Mouse (Mus musculus): ENCODE data around the gene Tnfrsf9. TPM values are rescaled to one million over a fixed set of nuclear protein-coding genes. Genes with fewer than 3 reads are reported as not detected.

Gene Tnfrsf9
- polyA plus RNA-seq, 1 experiment from 2014 or later = 0.36 TPM

GRCm38 (mm10) chr4:150925923-150926322 is 11.6 kb downstream of the Tnfrsf9 start:
- no peaks in the 10 kb centered on the region for H3K4me1 ChIP-seq (ENCODE audit: control insufficient read depth, insufficient read depth, low read length)
- 52% methylated on average over 5 of the region's 5 CpGs for WGBS
- no peaks in the 10 kb centered on the region for H3K9me3 ChIP-seq (replicated peaks; ENCODE audit: control insufficient read depth, low read length)
- no peak overlapping the region for H3K9ac ChIP-seq (replicated peaks; ENCODE audit: low read length)
- no peaks in the 10 kb centered on the region for H3K27me3 ChIP-seq (ENCODE audit: control insufficient read depth, insufficient read depth, low read length)
- DNase-seq (ENCODE audit: low spot score) (peak; percentile 46), ATAC-seq (replicated peaks; ENCODE audit: insufficient number of reproducible peaks, low FRiP score, low TSS enrichment, low read depth) (no peak; the same call in 1 of the 2 replicates)
- no peak overlapping the region for H3K4me2 ChIP-seq (ENCODE audit: low read depth, low read length)
- H3K4me3 ChIP-seq (ENCODE audit: low read depth, low read length) = no peak overlapping the region
- no peaks in the 10 kb centered on the region for H3K36me3 ChIP-seq (replicated peaks; ENCODE audit: control insufficient read depth, insufficient read depth, low read depth, low read length)
- no peak overlapping the region for H3K27ac ChIP-seq (replicated peaks; ENCODE audit: low read depth, low read length)

- H3K4me1 ChIP-seq (ENCODE audit: control insufficient read depth, insufficient read depth, low read length) = no peaks in the 10 kb centered on the region
- no peaks in the 10 kb centered on the region for H3K27me3 ChIP-seq (ENCODE audit: control insufficient read depth, insufficient read depth, low read length)
- no peak overlapping the region for H3K9ac ChIP-seq (replicated peaks; ENCODE audit: low read length)
- H3K4me2 ChIP-seq (ENCODE audit: low read depth, low read length) = no peak overlapping the region
- 47% methylated on average over 13 of the region's 14 CpGs for WGBS
- H3K36me3 ChIP-seq (replicated peaks; ENCODE audit: control insufficient read depth, insufficient read depth, low read depth, low read length) = no peaks in the 10 kb centered on the region
- ATAC-seq (replicated peaks; ENCODE audit: insufficient number of reproducible peaks, low FRiP score, low TSS enrichment, low read depth) (no peak), DNase-seq (ENCODE audit: low spot score) (peak; percentile 53)
- H3K9me3 ChIP-seq (replicated peaks; ENCODE audit: control insufficient read depth, low read length) = no peaks in the 10 kb centered on the region
- H3K4me3 ChIP-seq (ENCODE audit: low read depth, low read length) = no peak overlapping the region
- H3K27ac ChIP-seq (replicated peaks; ENCODE audit: low read depth, low read length) = no peak overlapping the region
These were observed 12.8 kb downstream of the Tnfrsf9 start for GRCm38 (mm10) chr4:150926924-150927705.

DNA sequence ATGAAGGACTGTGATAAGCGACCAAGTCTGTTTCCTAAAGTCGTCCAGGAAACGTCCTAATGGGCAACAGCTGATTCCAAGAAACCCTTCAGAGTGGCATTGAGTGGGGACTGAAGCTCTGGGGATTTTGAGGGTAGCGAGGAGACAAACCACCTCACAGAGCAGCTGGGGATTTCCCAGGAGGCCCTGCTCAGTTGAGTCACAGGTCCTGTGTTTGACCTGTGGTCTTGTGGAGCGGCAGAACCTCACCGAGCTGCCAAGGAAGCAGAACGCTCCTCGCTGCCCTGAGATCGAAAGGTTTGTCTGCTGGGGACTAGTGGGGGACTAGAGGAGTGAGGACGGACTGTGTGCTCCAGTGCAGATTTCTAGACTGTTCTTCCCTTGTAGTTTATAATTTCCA is 13.4 kb downstream of the Tnfrsf9 start:
- Histone ChIP-seq H3K27ac (replicated peaks; ENCODE audit: low read depth, low read length) (no peak overlapping the region), H3K4me3 (ENCODE audit: low read depth, low read length) (no peak overlapping the region), H3K9ac (replicated peaks; ENCODE audit: low read length) (no peak overlapping the region), H3K27me3 (ENCODE audit: control insufficient read depth, insufficient read depth, low read length) (no peaks in the 10 kb centered on the region), H3K9me3 (replicated peaks; ENCODE audit: control insufficient read depth, low read length) (no peaks in the 10 kb centered on the region), H3K36me3 (replicated peaks; ENCODE audit: control insufficient read depth, insufficient read depth, low read depth, low read length) (no peaks in the 10 kb centered on the region), H3K4me1 (ENCODE audit: control insufficient read depth, insufficient read depth, low read length) (no peaks in the 10 kb centered on the region), H3K4me2 (ENCODE audit: low read depth, low read length) (no peak overlapping the region)
- no peak for DNase-seq (ENCODE audit: low spot score)
- no peak for ATAC-seq (replicated peaks; ENCODE audit: insufficient number of reproducible peaks, low FRiP score, low TSS enrichment, low read depth)
- WGBS = 56% methylated on average over 10 of the region's 10 CpGs

- 64% methylated on average over 1 of the region's 1 CpGs for WGBS
- ATAC-seq (replicated peaks; ENCODE audit: insufficient number of reproducible peaks, low FRiP score, low TSS enrichment, low read depth) = no peak
These were observed 19.1 kb downstream of the Tnfrsf9 start for GRCm38 (mm10) chr4:150933503-150933902.

DNA sequence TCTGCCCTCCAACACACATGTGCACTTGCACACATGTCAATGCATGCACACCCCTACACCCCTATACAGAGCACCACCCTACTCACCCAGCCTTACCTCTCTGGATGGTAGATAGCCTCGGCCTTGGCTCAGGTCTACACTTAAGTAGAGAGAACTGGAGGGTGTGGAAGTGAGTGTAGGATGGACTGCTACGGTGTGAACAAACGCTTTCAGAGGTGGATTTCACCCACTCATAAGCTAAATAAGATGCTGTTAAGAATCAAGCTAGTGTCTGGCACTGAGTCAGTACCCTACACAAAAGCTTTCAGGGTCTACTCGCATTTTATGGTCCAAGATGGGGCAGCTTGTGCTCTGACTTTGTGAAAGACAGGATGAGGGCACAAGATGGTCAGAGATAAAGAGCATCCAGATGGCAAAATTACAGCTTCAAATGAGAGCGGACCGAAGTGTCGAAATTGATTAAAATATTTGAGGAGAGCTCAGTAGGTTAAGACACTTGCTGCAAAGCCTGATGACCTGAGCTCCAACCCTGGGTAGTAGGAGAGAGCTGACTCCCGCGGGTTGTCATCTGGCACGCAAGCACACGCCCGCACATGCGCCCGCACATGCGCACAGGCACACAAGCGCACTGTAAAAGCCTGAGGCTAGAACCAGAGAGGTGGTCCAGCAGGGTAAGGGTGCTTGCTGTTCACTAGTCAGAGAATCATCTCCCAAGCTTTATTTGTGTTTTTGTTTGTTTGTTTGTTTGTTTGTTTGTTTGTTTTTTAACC is 23.1 kb downstream of the Tnfrsf9 start:
- no peak overlapping the region for H3K27ac ChIP-seq (replicated peaks; ENCODE audit: low read depth, low read length)
- no peaks in the 10 kb centered on the region for H3K36me3 ChIP-seq (replicated peaks; ENCODE audit: control insufficient read depth, insufficient read depth, low read depth, low read length)
- no peaks in the 10 kb centered on the region for H3K9me3 ChIP-seq (replicated peaks; ENCODE audit: control insufficient read depth, low read length)
- DNase-seq (ENCODE audit: low spot score) (peak; percentile 14), ATAC-seq (replicated peaks; ENCODE audit: insufficient number of reproducible peaks, low FRiP score, low TSS enrichment, low read depth) (no peak)
- 77% methylated on average over 16 of the region's 16 CpGs for WGBS
- H3K4me2 ChIP-seq (ENCODE audit: low read depth, low read length) = no peak overlapping the region
- no peak overlapping the region for H3K9ac ChIP-seq (replicated peaks; ENCODE audit: low read length)
- H3K4me3 ChIP-seq (ENCODE audit: low read depth, low read length) = no peak overlapping the region
- no peaks in the 10 kb centered on the region for H3K27me3 ChIP-seq (ENCODE audit: control insufficient read depth, insufficient read depth, low read length)
- no peaks in the 10 kb centered on the region for H3K4me1 ChIP-seq (ENCODE audit: control insufficient read depth, insufficient read depth, low read length)

More at GRCm38 (mm10) chr4:150933503-150933902, 19.1 kb downstream of the Tnfrsf9 start:
- Histone ChIP-seq H3K4me2 (ENCODE audit: low read depth, low read length) (no peak overlapping the region), H3K4me1 (ENCODE audit: control insufficient read depth, insufficient read depth, low read length) (no peaks in the 10 kb centered on the region), H3K27ac (replicated peaks; ENCODE audit: low read depth, low read length) (no peak overlapping the region), H3K9me3 (replicated peaks; ENCODE audit: control insufficient read depth, low read length) (no peaks in the 10 kb centered on the region), H3K36me3 (replicated peaks; ENCODE audit: control insufficient read depth, insufficient read depth, low read depth, low read length) (no peaks in the 10 kb centered on the region), H3K4me3 (ENCODE audit: low read depth, low read length) (no peak overlapping the region), H3K9ac (replicated peaks; ENCODE audit: low read length) (no peak overlapping the region), H3K27me3 (ENCODE audit: control insufficient read depth, insufficient read depth, low read length) (no peaks in the 10 kb centered on the region)
- no peak for DNase-seq (ENCODE audit: low spot score)

DNA sequence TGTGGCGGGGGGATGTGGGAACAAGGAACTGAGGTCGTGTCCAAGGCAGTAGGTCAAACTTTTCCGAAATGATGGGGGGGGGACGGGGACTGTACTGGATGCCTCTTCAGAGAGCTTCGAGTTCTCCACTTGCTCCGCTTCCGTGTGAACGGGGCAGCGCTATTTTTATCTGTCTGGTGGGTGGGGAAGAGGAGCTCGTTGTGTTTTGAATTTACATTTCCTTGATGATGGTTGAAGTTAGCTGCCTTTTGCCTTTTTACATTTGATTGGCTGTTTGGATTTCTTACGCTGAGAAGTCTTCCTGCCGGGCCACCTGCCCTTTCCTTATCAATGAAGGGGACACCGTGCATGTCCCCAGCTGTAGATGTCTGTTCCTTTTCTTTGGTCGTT is 23.7 kb downstream of the Tnfrsf9 start:
- DNase-seq (ENCODE audit: low spot score) (no peak), ATAC-seq (replicated peaks; ENCODE audit: insufficient number of reproducible peaks, low FRiP score, low TSS enrichment, low read depth) (no peak)
- no peaks in the 10 kb centered on the region for H3K27me3 ChIP-seq (ENCODE audit: control insufficient read depth, insufficient read depth, low read length)
- H3K36me3 ChIP-seq (replicated peaks; ENCODE audit: control insufficient read depth, insufficient read depth, low read depth, low read length) = no peaks in the 10 kb centered on the region
- no peak overlapping the region for H3K9ac ChIP-seq (replicated peaks; ENCODE audit: low read length)
- no peak overlapping the region for H3K27ac ChIP-seq (replicated peaks; ENCODE audit: low read depth, low read length)
- whole genome bisulfite sequencing = 58% methylated on average over 14 of the region's 14 CpGs
- H3K4me3 ChIP-seq (ENCODE audit: low read depth, low read length) = no peak overlapping the region
- no peaks in the 10 kb centered on the region for H3K9me3 ChIP-seq (replicated peaks; ENCODE audit: control insufficient read depth, low read length)
- H3K4me1 ChIP-seq (ENCODE audit: control insufficient read depth, insufficient read depth, low read length) = no peaks in the 10 kb centered on the region
- H3K4me2 ChIP-seq (ENCODE audit: low read depth, low read length) = no peak overlapping the region

DNA sequence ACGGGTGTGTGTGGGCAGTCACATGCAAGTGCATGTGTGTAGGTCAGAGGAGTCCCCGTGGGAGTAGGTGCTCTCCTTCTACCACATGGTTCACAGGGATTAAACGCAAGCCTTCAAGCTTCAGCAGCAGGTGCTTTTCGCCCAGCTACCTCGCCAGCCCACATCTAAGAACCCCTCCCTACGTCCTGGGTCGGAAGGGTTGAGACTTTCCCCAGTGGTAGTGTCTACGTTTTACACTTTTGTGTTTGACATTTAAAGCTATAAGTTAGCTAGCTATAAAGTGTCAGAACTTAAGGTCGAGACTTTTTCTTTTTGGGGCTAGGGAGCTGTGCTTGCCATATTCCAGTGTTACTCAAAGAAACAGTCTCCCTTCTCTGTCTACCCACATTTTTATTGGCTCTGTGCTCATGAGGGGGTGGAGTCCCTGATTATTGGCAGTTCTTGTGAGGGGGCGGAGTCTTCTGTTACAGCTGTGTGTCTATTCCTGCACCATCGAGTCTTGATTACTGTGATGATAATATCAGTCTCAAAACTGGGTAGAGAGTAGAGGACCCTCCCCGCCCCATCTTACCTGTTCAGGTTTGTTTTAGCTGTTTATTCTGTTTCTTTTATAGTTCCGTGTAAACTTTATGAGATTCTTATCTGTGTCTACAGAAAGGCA is 25.8 kb downstream of the Tnfrsf9 start:
- no peak overlapping the region for H3K4me2 ChIP-seq (ENCODE audit: low read depth, low read length)
- no peaks in the 10 kb centered on the region for H3K27me3 ChIP-seq (ENCODE audit: control insufficient read depth, insufficient read depth, low read length)
- H3K9ac ChIP-seq (replicated peaks; ENCODE audit: low read length) = no peak overlapping the region
- H3K36me3 ChIP-seq (replicated peaks; ENCODE audit: control insufficient read depth, insufficient read depth, low read depth, low read length) = no peaks in the 10 kb centered on the region
- no peaks in the 10 kb centered on the region for H3K9me3 ChIP-seq (replicated peaks; ENCODE audit: control insufficient read depth, low read length)
- WGBS = 65% methylated on average over 13 of the region's 13 CpGs
- H3K4me3 ChIP-seq (ENCODE audit: low read depth, low read length) = no peak overlapping the region
- no peak for ATAC-seq (replicated peaks; ENCODE audit: insufficient number of reproducible peaks, low FRiP score, low TSS enrichment, low read depth)
- H3K4me1 ChIP-seq (ENCODE audit: control insufficient read depth, insufficient read depth, low read length) = no peaks in the 10 kb centered on the region
- H3K27ac ChIP-seq (replicated peaks; ENCODE audit: low read depth, low read length) = no peak overlapping the region
- DNase-seq (ENCODE audit: low spot score) = no peak

- Histone ChIP-seq H3K4me1 (ENCODE audit: control insufficient read depth, insufficient read depth, low read length) (no peaks in the 10 kb centered on the region), H3K9me3 (replicated peaks; ENCODE audit: control insufficient read depth, low read length) (no peaks in the 10 kb centered on the region), H3K9ac (replicated peaks; ENCODE audit: low read length) (no peak overlapping the region), H3K27ac (replicated peaks; ENCODE audit: low read depth, low read length) (no peak overlapping the region), H3K27me3 (ENCODE audit: control insufficient read depth, insufficient read depth, low read length) (no peaks in the 10 kb centered on the region), H3K4me2 (ENCODE audit: low read depth, low read length) (no peak overlapping the region), H3K4me3 (ENCODE audit: low read depth, low read length) (no peak overlapping the region), H3K36me3 (replicated peaks; ENCODE audit: control insufficient read depth, insufficient read depth, low read depth, low read length) (no peaks in the 10 kb centered on the region)
- DNase-seq (ENCODE audit: low spot score) (no peak), ATAC-seq (replicated peaks; ENCODE audit: insufficient number of reproducible peaks, low FRiP score, low TSS enrichment, low read depth) (no peak)
- WGBS = 94% methylated on average over 7 of the region's 7 CpGs
These were observed 30.3 kb downstream of the Tnfrsf9 start for GRCm38 (mm10) chr4:150944707-150945106.
